Mouse (Mus musculus) heart, postnatal 0 days (tissue): ENCODE measurements around the gene Prm1.

Experiments used
- CTCF ChIP-seq: IDR thresholded peaks from 2 replicates; pipeline ENCODE4 v1.5.1; 2016; ENCODE audit warnings: antibody characterized with exemption, control low read depth, low read depth
- EP300 ChIP-seq: IDR thresholded peaks from 2 replicates; pipeline ENCODE4 v1.6.1; 2016; ENCODE audit warnings: antibody characterized with exemption, low read depth

- TF ChIP-seq CTCF (no peak), EP300 (no peak)
Observed at GRCm38 (mm10) chr16:10774726-10775125, 30.9 kb downstream of the Prm1 start.
